Comparison of ENCODE assay signal across 22 mouse cellular contexts in genomic region chr10:114083441-114083840, GRCm38 (mm10).
DNase-seq lines count a peak whose midpoint lies in the region; ATAC-seq and TF ChIP-seq lines count a peak whose summit lies in the region.
"Had no signal": no experiment of that assay in that cellular context is flagged by ENCODE, and none has a peak within 500 bp of the region (broad histone marks: within the 10 kb centered on the region; RNA-seq: fewer than 3 reads in every experiment).

No protein-coding gene starts in this region.

- H3K27me3 ChIP-seq in kidney, adult 2 months (replicated peaks; ENCODE audit: control insufficient read depth, insufficient read depth, low read length): no peaks in the 10 kb centered on the region
- H3K27me3 ChIP-seq in kidney, embryonic 15.5 days: no peaks in the 10 kb centered on the region
- no peaks in the 10 kb centered on the region for H3K27me3 ChIP-seq in kidney, embryonic 16.5 days (ENCODE audit: insufficient read depth, low read length)
- H3K27me3 ChIP-seq: CH12.LX, Patski had no signal

- no peaks in the 10 kb centered on the region for H3K9me3 ChIP-seq in kidney, embryonic 15.5 days (replicated peaks)
- no peaks in the 10 kb centered on the region for H3K9me3 ChIP-seq in kidney, embryonic 16.5 days (ENCODE audit: low read length)

- H3K4me1 ChIP-seq in kidney, adult 2 months (ENCODE audit: control insufficient read depth, insufficient read depth, low read length): no peaks in the 10 kb centered on the region
- H3K4me1 ChIP-seq in kidney, embryonic 15.5 days: no peaks in the 10 kb centered on the region
- no peaks in the 10 kb centered on the region for H3K4me1 ChIP-seq in kidney, embryonic 16.5 days (ENCODE audit: insufficient read depth, low read length)

- H3K4me3 ChIP-seq in kidney, adult 2 months (ENCODE audit: insufficient read depth, low read depth, low read length): no peak overlapping the region
- no peak overlapping the region for H3K4me3 ChIP-seq in kidney, embryonic 15.5 days (replicated peaks)
- no peak overlapping the region for H3K4me3 ChIP-seq in kidney, embryonic 16.5 days (ENCODE audit: low read length)

- ATAC-seq in kidney, embryonic 15.5 days (replicated peaks; ENCODE audit: low FRiP score): peak; percentile 56; the same call in 1 of the 2 replicates
- ATAC-seq in kidney, embryonic 16.5 days (ENCODE audit: low FRiP score, low TSS enrichment): peak; percentile 65; the same call in 1 of the 2 replicates
- ATAC-seq: activated CD4-positive, CD25-positive, alpha-beta regulatory T cell, adult 4 months; CD4-positive, CD25-positive, alpha-beta regulatory T cell, adult 4 months; Patski had no signal

- H3K4me2 ChIP-seq in kidney, embryonic 15.5 days: no peak overlapping the region
- H3K4me2 ChIP-seq in kidney, embryonic 16.5 days (replicated peaks; ENCODE audit: low read depth, low read length): no peak overlapping the region

- no peak for TF ChIP-seq CTCF in kidney, adult 2 months (conservative IDR thresholded peaks at IDR 0.05; ENCODE audit: insufficient read depth, insufficient read length, low read depth, low read length)

- TF ChIP-seq POLR2A in kidney, adult 2 months (IDR thresholded peaks at IDR 0.05; ENCODE audit: low read depth, low read length): no peak

- peak; percentile 46 for DNase-seq in kidney, adult 2 months
- no peak for DNase-seq in kidney, postnatal 14 days
- peak; percentile 49 for DNase-seq in kidney, adult 9 months
- DNase-seq in kidney, postnatal 25 days: no peak
- DNase-seq in kidney, adult 18-20 months: no peak
- DNase-seq in kidney, postnatal 36 days: no peak
- DNase-seq: adrenal gland, adult 2 months; adrenal gland, adult 8-10 months; adrenal gland, postnatal 10 days; adrenal gland, postnatal 14 days; adrenal gland, postnatal 25 days; adrenal gland, postnatal 36 days; B cell, adult 2 months; cerebellum, adult 11 months; cerebellum, adult 11-12 months had no signal

- no peak overlapping the region for H3K9ac ChIP-seq in kidney, embryonic 15.5 days
- H3K9ac ChIP-seq in kidney, embryonic 16.5 days (replicated peaks; ENCODE audit: low read length): no peak overlapping the region

- no peak overlapping the region for H3K27ac ChIP-seq in kidney, adult 2 months (ENCODE audit: insufficient read depth, low read depth, low read length)
- H3K27ac ChIP-seq in kidney, embryonic 15.5 days: no peak overlapping the region
- no peak overlapping the region for H3K27ac ChIP-seq in kidney, embryonic 16.5 days (ENCODE audit: low read length)

- no peaks in the 10 kb centered on the region for H3K36me3 ChIP-seq in kidney, adult 2 months (ENCODE audit: control insufficient read depth, insufficient read depth, low read length)
- no peaks in the 10 kb centered on the region for H3K36me3 ChIP-seq in kidney, embryonic 15.5 days
- no peaks in the 10 kb centered on the region for H3K36me3 ChIP-seq in kidney, embryonic 16.5 days (ENCODE audit: insufficient read depth, low read length)
- H3K36me3 ChIP-seq: G1E had no signal

Comparison
In these comparisons a context has a peak if more than half of its experiments do, and no peak if none do; other contexts are left out.
1. DNase-seq: peak in kidney, adult 2 months (single experiment) and kidney, adult 9 months (single experiment); none in kidney, postnatal 14 days (single experiment), kidney, postnatal 25 days (0 of 2), kidney, adult 18-20 months (single experiment) and kidney, postnatal 36 days (0 of 2).